Comparison of ENCODE assay signal across 8 mouse cellular contexts in genomic region chr11:6402515-6403510, GRCm38 (mm10). TPM values are rescaled to one million over a fixed set of nuclear protein-coding genes. Genes with fewer than 3 reads are reported as not detected.
DNase-seq lines count a peak whose midpoint lies in the region; ATAC-seq and TF ChIP-seq lines count a peak whose summit lies in the region.

No protein-coding gene starts in this region.

- no peaks in the 10 kb centered on the region for H3K79me2 ChIP-seq in heart, adult 2 months (replicated peaks; ENCODE audit: control insufficient read depth, insufficient read depth, low read length)

- 0 out of 2 replicates have a peak, but pooled peaks have one; percentile 40 for TF ChIP-seq EP300 in heart, adult 2 months (IDR thresholded peaks at IDR 0.05; ENCODE audit: insufficient read depth, low read depth, low read length)

- TF ChIP-seq POLR2A in heart, adult 2 months (IDR thresholded peaks at IDR 0.05; ENCODE audit: insufficient read depth, low read depth, low read length), result no peak

- no peak overlapping the region for H3K4me3 ChIP-seq in heart, adult 2 months
- no peak overlapping the region for H3K4me3 ChIP-seq in heart, embryonic 12.5 days
- no peak overlapping the region for H3K4me3 ChIP-seq in embryonic facial prominence, embryonic 14.5 days (ENCODE audit: low read depth, low read length)

- H3K9ac ChIP-seq in heart, adult 2 months (ENCODE audit: low read depth, low read length), result no peak overlapping the region
- H3K9ac ChIP-seq in heart, embryonic 12.5 days, result no peak overlapping the region
- H3K9ac ChIP-seq in embryonic facial prominence, embryonic 14.5 days (ENCODE audit: low read depth, low read length), result no peak overlapping the region

- no peaks in the 10 kb centered on the region for H3K27me3 ChIP-seq in heart, adult 2 months (ENCODE audit: control insufficient read depth, insufficient read depth, low read length)
- no peaks in the 10 kb centered on the region for H3K27me3 ChIP-seq in heart, embryonic 12.5 days (replicated peaks)
- H3K27me3 ChIP-seq in embryonic facial prominence, embryonic 14.5 days (replicated peaks; ENCODE audit: control insufficient read depth, insufficient read depth, low read length), result no peaks in the 10 kb centered on the region

- no peak overlapping the region for H3K4me2 ChIP-seq in heart, embryonic 12.5 days
- no peak overlapping the region for H3K4me2 ChIP-seq in embryonic facial prominence, embryonic 14.5 days (ENCODE audit: low read depth, low read length)

- WGBS in heart, adult 2 months, result 87% methylated on average over 19 of the region's 19 CpGs
- 87% methylated on average over 19 of the region's 19 CpGs for WGBS in heart, embryonic 12.5 days
- WGBS in embryonic facial prominence, embryonic 14.5 days, result 84% methylated on average over 19 of the region's 19 CpGs

- H3K27ac ChIP-seq in heart, adult 2 months, result no peak overlapping the region
- no peak overlapping the region for H3K27ac ChIP-seq in heart, embryonic 12.5 days (ENCODE audit: poor library complexity, severe bottlenecking)
- no peak overlapping the region for H3K27ac ChIP-seq in embryonic facial prominence, embryonic 14.5 days (replicated peaks; ENCODE audit: low read depth, low read length)

- peak; percentile 65 to 77 for DNase-seq in heart, adult 2 months
- peak; percentile 60 for DNase-seq in A20 (ENCODE audit: low read depth, low spot score)
- DNase-seq in embryonic facial prominence, embryonic 14.5 days (ENCODE audit: low spot score), result peak; percentile 27
- peak; percentile 58 to 73 for DNase-seq in left cerebral cortex, postnatal 14 days (ENCODE audit: low spot score in 2 of 2)
- peak; percentile 89 for DNase-seq in naive thymus-derived CD4-positive, alpha-beta T cell, adult 2 months (ENCODE audit: low read depth)
- peak; percentile 96 for DNase-seq in thymus, postnatal 4 days

- no peaks in the 10 kb centered on the region for H3K9me3 ChIP-seq in heart, embryonic 12.5 days (replicated peaks)
- H3K9me3 ChIP-seq in embryonic facial prominence, embryonic 14.5 days (ENCODE audit: control insufficient read depth, low read length), result no peaks in the 10 kb centered on the region

- intact Hi-C loops in heart, adult 2 months (cut with DNase I), result no loop called here
- intact Hi-C loops in left cerebral cortex, postnatal 14 days (cut with DNase I), result no loop called here

- no peaks in the 10 kb centered on the region; the same call in none of the 2 replicates for H3K36me3 ChIP-seq in heart, adult 2 months (ENCODE audit: control insufficient read depth, insufficient read depth, low read length)
- peaks cover 76% of the 10 kb centered on the region for H3K36me3 ChIP-seq in heart, embryonic 12.5 days
- H3K36me3 ChIP-seq in embryonic facial prominence, embryonic 14.5 days (ENCODE audit: control insufficient read depth, insufficient read depth, low read length), result peaks cover 78% of the 10 kb centered on the region

- no peak for ATAC-seq in heart, embryonic 12.5 days (ENCODE audit: insufficient number of reproducible peaks, low FRiP score)
- peak; percentile 69 for ATAC-seq in activated CD4-positive, CD25-positive, alpha-beta regulatory T cell, adult 4 months
- no peak for ATAC-seq in embryonic facial prominence, embryonic 14.5 days (ENCODE audit: low read depth)

- TF ChIP-seq CTCF in heart, adult 2 months (IDR thresholded peaks at IDR 0.05), result peak; percentile 86

- peaks cover 25% of the 10 kb centered on the region for H3K4me1 ChIP-seq in heart, adult 2 months (ENCODE audit: control insufficient read depth, insufficient read depth, low read length)
- H3K4me1 ChIP-seq in heart, embryonic 12.5 days (replicated peaks), result peaks cover 25% of the 10 kb centered on the region
- H3K4me1 ChIP-seq in embryonic facial prominence, embryonic 14.5 days (ENCODE audit: control insufficient read depth, insufficient read depth, low read length), result peaks cover 26% of the 10 kb centered on the region

RNA-seq across cellular contexts. Expression of gene Ppia, which starts 12.4 kb away (rescaled TPM):
- 100 to 1,000 TPM; 304 to 328 TPM for total RNA-seq in heart, adult 2 months (2021)
- polyA plus RNA-seq in heart, adult 2 months (2012; rRNA removed), result 298 and 449 TPM in 2 replicates
- 4,539 and 4,606 TPM in 2 replicates for polyA plus RNA-seq in heart, embryonic 12.5 days (2016; fragmentation: Nextera tagmentation; extraction: Ambion mirVana)
- polyA plus RNA-seq in activated CD4-positive, CD25-positive, alpha-beta regulatory T cell, adult 4 months (2017; shearing (Covaris generic)), result 1,000 to 10,000 TPM; 2,979 to 3,385 TPM
- polyA plus RNA-seq in embryonic facial prominence, embryonic 14.5 days (2014; fragmentation: Nextera tagmentation; extraction: Ambion mirVana), result 4,672 and 4,857 TPM in 2 replicates
- total RNA-seq in left cerebral cortex, postnatal 14 days (2021), result 1,000 to 10,000 TPM; 2,019 to 2,143 TPM

RNA-seq across cellular contexts. Expression of gene Zmiz2, which starts 13.9 kb away (rescaled TPM):
- total RNA-seq in heart, adult 2 months (2021), result 10 to 100 TPM; 36.6 to 39.3 TPM
- 26.2 and 35.7 TPM in 2 replicates for polyA plus RNA-seq in heart, adult 2 months (2012; rRNA removed)
- 7.0 and 7.5 TPM in 2 replicates for polyA plus RNA-seq in heart, embryonic 12.5 days (2016; fragmentation: Nextera tagmentation; extraction: Ambion mirVana)
- 10 to 100 TPM; 42.3 to 51.7 TPM for polyA plus RNA-seq in activated CD4-positive, CD25-positive, alpha-beta regulatory T cell, adult 4 months (2017; shearing (Covaris generic))
- polyA plus RNA-seq in embryonic facial prominence, embryonic 14.5 days (2014; fragmentation: Nextera tagmentation; extraction: Ambion mirVana), result 11.2 and 12.4 TPM in 2 replicates
- total RNA-seq in left cerebral cortex, postnatal 14 days (2021), result 100 to 1,000 TPM; 202 to 213 TPM

RNA-seq across cellular contexts. Expression of gene H2afv, which starts 41.4 kb away (rescaled TPM):
- 10 to 100 TPM; 75.8 to 80.8 TPM for total RNA-seq in heart, adult 2 months (2021)
- polyA plus RNA-seq in heart, adult 2 months (2012; rRNA removed), result 46.3 and 59.2 TPM in 2 replicates
- 306 TPM in 2 replicates for polyA plus RNA-seq in heart, embryonic 12.5 days (2016; fragmentation: Nextera tagmentation; extraction: Ambion mirVana)
- 100 to 1,000 TPM; 207 to 221 TPM for polyA plus RNA-seq in activated CD4-positive, CD25-positive, alpha-beta regulatory T cell, adult 4 months (2017; shearing (Covaris generic))
- 428 and 463 TPM in 2 replicates for polyA plus RNA-seq in embryonic facial prominence, embryonic 14.5 days (2014; fragmentation: Nextera tagmentation; extraction: Ambion mirVana)
- 10 to 100 TPM; 29.5 to 34.4 TPM for total RNA-seq in left cerebral cortex, postnatal 14 days (2021)

Comparison
In these comparisons a context has a peak if more than half of its experiments do, and no peak if none do; other contexts are left out.
1. DNase-seq: peak in every context shown above with its lines; median percentile 96 in thymus, postnatal 4 days; 89 in naive thymus-derived CD4-positive, alpha-beta T cell, adult 2 months; 71 in heart, adult 2 months; 66 in left cerebral cortex, postnatal 14 days; 60 in A20; 27 in embryonic facial prominence, embryonic 14.5 days.